Mouse (Mus musculus) urinary bladder, postnatal 36 days (tissue): ENCODE results near the gene Fam222a.
A peak's percentile ranks its signal among the peaks of the same experiment; 100 is the strongest.

Source experiments
- DNase-seq, 2 experiments: peaks; one replicate each; pipeline ENCODE4 v3.0.0; 2022; ENCODE audit warnings: low spot score in 2 of 2, mixed read lengths in 1 of 2

Gene Fam222a

GRCm38 (mm10) chr5:114656305-114656704, 88.5 kb downstream of the Fam222a start:
- DNase-seq = peak in 1 of 2 experiments; percentile 51

- DNase-seq = no peak
These were observed 89.6 kb downstream of the Fam222a start for GRCm38 (mm10) chr5:114657426-114657825.

- peak in 1 of 2 experiments; percentile 44 for DNase-seq
These were observed 90.4 kb downstream of the Fam222a start, which contains the start of gene Trpv4 for GRCm38 (mm10) chr5:114658255-114658654. Gene Trpv4 (minus strand): TSS chr5:114658421.

GRCm38 (mm10) chr5:114661029-114661428, 93.2 kb downstream of the Fam222a start:
- DNase-seq = no peak
